Mouse (Mus musculus): ENCODE data around the gene Spop. TPM values are rescaled to one million over a fixed set of nuclear protein-coding genes. Genes with fewer than 3 reads are reported as not detected.
"Not testable (repeated sequence)": the region's sequence is repeated elsewhere in the genome, so short reads cannot be mapped to it uniquely, and the experiment has no call there.

The Spop gene
- polyA plus RNA-seq, 1 experiment from 2014 or later: 135 TPM

DNA sequence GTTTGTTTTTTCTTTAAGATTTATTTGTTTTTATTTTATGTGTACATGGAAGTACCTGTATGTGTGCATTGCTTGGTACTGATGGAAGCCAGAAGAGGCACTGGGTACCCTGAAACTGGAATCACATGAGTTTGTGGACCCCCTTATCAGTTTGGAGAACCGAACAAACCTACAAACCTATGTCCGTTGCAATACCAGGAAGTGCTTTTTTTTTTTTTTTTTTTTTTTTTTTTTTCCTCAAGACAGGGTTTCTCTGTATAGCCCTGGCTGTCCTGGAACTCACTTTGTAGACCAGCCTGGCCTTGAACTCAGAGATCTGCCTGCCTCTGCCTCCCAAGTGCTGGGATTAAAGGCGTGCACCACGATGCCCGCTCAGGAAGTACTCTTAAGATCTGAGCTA is 7.5 kb upstream of the Spop start:
- WGBS: 93% methylated on average over 5 of the region's 5 CpGs

DNA sequence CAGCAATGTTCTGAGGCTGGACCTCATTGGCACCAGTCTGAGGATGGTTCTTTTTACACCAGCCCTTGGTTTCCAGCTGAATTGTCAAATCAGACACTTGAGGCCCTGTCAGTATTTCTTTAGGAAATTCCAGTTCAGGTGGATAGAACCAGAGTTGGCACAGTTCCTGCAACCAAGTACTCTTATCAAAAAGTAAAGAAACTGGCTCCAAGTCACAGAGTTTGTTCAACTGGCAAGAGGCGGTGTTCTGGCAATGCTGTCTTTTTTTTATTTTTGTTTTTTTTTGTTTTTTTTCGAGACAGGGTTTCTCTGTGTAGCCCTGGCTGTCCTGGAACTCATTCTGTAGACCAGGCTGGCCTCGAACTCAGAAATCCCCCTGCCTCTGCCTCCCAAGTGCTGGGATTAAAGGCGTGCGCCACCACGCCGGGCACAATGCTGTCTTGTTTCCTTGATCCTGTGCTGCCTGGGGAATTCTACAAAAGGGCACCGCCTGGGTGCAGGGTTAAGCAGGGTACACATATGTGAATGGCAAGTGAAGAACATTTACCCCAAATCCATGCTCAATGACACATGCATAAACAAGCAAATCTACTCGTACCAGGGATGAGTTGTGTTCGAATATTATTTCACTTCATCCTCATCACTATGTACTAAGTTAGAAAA is 4.3 kb upstream of the Spop start:
- H3K4me3 ChIP-seq: no peak overlapping the region
- 90% methylated on average over 10 of the region's 10 CpGs for WGBS
- DNase-seq (ENCODE audit: low spot score): no peak
- no peak overlapping the region for H3K27ac ChIP-seq (replicated peaks)
- peaks cover 10% of the 10 kb centered on the region; the same call in 1 of the 2 replicates for H3K4me1 ChIP-seq
- H3K27me3 ChIP-seq (replicated peaks; ENCODE audit: low read depth, poor library complexity, severe bottlenecking): peaks cover 13% of the 10 kb centered on the region
- no peaks in the 10 kb centered on the region for H3K9me3 ChIP-seq
- no peaks in the 10 kb centered on the region for H3K36me3 ChIP-seq (replicated peaks)

More for the DNA sequence above, 7.5 kb upstream of the Spop start:
- not testable (repeated sequence) for H3K27me3 ChIP-seq (replicated peaks; ENCODE audit: low read depth, poor library complexity, severe bottlenecking); H3K9me3 ChIP-seq; H3K36me3 ChIP-seq (replicated peaks); DNase-seq (ENCODE audit: low spot score); H3K4me3 ChIP-seq; H3K27ac ChIP-seq (replicated peaks)
- H3K4me1 ChIP-seq: peaks cover 28% of the 10 kb centered on the region

DNA sequence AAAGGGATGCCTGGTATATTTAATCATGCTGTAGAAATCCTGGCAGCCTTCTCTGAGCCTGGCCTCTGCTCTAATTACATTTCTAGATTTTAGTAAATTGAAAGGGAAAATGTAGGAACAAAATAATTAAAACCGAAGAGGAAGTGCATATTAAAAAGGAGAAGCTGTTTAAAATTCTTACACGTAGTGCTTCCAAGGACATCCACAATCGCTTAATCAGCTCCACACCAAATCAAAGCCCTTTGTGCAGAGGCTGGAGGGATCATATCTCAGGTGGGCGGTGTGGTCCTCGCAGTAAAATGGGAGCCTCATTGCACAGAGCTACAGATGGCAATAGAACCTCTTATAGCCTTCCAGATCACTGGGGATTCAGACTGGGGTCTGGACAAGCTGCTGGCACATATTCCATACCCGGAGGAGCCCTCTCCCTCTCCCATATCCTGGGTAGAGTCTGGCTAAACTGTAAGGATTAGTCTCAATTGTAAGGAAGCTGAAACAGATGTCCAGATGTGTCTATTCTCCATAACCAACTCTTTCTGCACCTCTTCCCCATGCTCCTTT is 2.3 kb upstream of the Spop start:
- H3K27me3 ChIP-seq (replicated peaks; ENCODE audit: low read depth, poor library complexity, severe bottlenecking): peaks cover 13% of the 10 kb centered on the region
- no peak overlapping the region for H3K4me3 ChIP-seq
- no peaks in the 10 kb centered on the region for H3K9me3 ChIP-seq
- peaks cover 25% of the 10 kb centered on the region for H3K4me1 ChIP-seq
- 62% methylated on average over 6 of the region's 6 CpGs for WGBS
- H3K27ac ChIP-seq (replicated peaks): no peak overlapping the region
- DNase-seq (ENCODE audit: low spot score): no peak
- no peaks in the 10 kb centered on the region for H3K36me3 ChIP-seq (replicated peaks)

DNA sequence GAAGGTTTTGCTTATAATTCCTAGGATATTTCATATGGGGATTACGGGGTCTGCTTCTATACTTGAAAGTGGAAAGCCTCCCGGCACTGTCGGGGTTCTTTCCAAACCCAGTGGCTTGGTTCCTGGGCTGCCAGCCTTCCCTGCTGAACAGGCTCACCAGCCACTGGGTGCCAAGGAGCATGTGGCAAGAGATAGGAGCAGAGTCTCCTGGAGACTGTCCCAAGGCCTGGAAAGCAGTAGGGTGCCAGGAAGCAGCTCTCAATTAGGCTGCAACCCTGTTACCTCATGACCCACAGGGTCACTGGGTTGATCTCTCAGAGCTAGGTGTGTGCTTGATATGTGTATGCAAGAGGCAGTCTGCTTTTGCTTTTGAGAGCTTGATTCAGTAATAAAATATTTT is 1.3 kb upstream of the Spop start:
- peaks cover 25% of the 10 kb centered on the region for H3K4me1 ChIP-seq
- H3K36me3 ChIP-seq (replicated peaks): no peaks in the 10 kb centered on the region
- H3K9me3 ChIP-seq: no peaks in the 10 kb centered on the region
- no peak overlapping the region for H3K4me3 ChIP-seq
- peaks cover 13% of the 10 kb centered on the region for H3K27me3 ChIP-seq (replicated peaks; ENCODE audit: low read depth, poor library complexity, severe bottlenecking)
- H3K27ac ChIP-seq (replicated peaks): no peak overlapping the region
- no peak for DNase-seq (ENCODE audit: low spot score)
- 85% methylated on average over 3 of the region's 3 CpGs for WGBS

DNA sequence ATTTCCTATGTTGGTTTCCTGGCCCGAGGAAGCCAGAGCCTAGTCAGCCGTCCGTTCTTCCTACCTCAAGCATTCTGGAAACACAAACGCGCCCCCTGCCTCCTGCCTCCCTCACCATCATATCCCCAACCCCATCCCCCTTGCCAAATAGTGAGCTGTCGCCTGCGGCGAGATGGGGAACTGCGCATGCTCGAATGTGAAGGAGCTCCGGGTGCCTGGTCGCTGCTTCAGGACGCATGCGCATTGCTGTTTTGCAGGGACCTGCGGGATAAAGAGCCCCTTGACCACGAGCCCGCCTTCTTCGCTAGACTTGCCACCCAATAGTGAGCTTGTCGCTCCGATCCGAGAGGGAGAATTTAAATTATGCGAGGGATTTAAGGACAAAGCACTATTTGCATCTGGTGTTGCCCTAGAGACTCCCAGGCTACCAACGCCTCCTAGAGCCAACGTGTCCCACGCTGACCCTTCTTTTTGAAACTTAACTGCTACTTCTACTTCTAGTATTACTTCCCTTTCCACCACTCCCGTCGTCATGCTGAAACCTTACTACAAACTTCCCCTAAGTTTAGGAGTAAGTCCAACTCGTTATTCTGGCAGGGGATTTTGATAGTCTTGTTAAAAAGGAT is 769 bp downstream of the Spop start:
- peaks cover 13% of the 10 kb centered on the region for H3K27me3 ChIP-seq (replicated peaks; ENCODE audit: low read depth, poor library complexity, severe bottlenecking)
- peak overlapping the region; percentile 90 for H3K27ac ChIP-seq (replicated peaks)
- under 1% methylated on average over 28 of the region's 28 CpGs for WGBS
- no peaks in the 10 kb centered on the region for H3K9me3 ChIP-seq
- peaks cover 25% of the 10 kb centered on the region for H3K4me1 ChIP-seq
- peaks cover 16% of the 10 kb centered on the region for H3K36me3 ChIP-seq (replicated peaks)
- peak overlapping the region; percentile 73 for H3K4me3 ChIP-seq
- peak; percentile 99 for DNase-seq (ENCODE audit: low spot score)

DNA sequence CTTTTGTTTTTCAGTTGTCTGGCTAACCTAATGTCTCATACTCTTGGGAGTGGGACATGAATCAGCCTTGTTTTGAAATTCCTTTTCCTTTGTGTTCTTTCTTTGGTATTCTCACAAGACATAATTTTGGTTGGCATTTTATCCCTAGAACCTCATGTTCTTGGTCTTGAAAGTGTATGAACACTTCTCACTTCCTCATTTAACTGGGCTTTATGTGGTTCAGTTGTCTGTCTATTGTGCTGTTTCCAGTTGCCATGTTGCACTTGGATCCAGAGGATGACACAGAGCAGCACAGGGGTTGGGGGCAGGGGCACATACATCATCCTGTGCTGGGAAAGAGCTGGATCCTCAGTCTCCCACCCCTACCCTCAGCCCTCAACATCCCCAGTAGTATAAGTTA is 2.1 kb downstream of the Spop start:
- H3K4me1 ChIP-seq: peaks cover 25% of the 10 kb centered on the region
- H3K27me3 ChIP-seq (replicated peaks; ENCODE audit: low read depth, poor library complexity, severe bottlenecking): peaks cover 13% of the 10 kb centered on the region
- H3K9me3 ChIP-seq: no peaks in the 10 kb centered on the region
- DNase-seq (ENCODE audit: low spot score): no peak
- H3K4me3 ChIP-seq: peak overlapping the region; percentile 73
- peaks cover 21% of the 10 kb centered on the region for H3K36me3 ChIP-seq (replicated peaks)
- H3K27ac ChIP-seq (replicated peaks): peak overlapping the region; percentile 90

DNA sequence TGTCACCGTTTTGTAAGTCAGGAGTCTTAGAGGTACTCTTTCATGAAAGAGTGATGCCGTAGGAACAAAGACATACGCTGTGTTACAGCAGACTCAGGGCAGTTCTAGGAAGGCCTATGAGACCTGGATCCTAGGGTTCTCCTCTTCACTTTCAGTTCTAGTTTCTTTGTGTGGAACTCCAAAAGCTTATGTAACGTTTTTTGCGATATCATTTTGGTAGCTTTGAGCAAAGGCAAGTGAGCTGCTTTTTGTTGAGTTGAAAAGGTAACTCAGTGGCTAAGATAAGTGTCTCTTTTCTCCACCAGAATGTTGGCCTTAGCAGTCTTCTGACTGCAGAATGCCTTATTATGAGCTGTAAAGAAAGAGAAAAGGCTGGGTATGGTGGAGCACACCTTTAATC is 3.5 kb downstream of the Spop start:
- WGBS: 93% methylated on average over 5 of the region's 5 CpGs
- peaks cover 14% of the 10 kb centered on the region for H3K4me1 ChIP-seq
- no peaks in the 10 kb centered on the region for H3K9me3 ChIP-seq
- no peak for DNase-seq (ENCODE audit: low spot score)
- no peak overlapping the region for H3K27ac ChIP-seq (replicated peaks)
- H3K27me3 ChIP-seq (replicated peaks; ENCODE audit: low read depth, poor library complexity, severe bottlenecking): peaks cover 11% of the 10 kb centered on the region
- H3K36me3 ChIP-seq (replicated peaks): peaks cover 25% of the 10 kb centered on the region
- H3K4me3 ChIP-seq: no peak overlapping the region

DNA sequence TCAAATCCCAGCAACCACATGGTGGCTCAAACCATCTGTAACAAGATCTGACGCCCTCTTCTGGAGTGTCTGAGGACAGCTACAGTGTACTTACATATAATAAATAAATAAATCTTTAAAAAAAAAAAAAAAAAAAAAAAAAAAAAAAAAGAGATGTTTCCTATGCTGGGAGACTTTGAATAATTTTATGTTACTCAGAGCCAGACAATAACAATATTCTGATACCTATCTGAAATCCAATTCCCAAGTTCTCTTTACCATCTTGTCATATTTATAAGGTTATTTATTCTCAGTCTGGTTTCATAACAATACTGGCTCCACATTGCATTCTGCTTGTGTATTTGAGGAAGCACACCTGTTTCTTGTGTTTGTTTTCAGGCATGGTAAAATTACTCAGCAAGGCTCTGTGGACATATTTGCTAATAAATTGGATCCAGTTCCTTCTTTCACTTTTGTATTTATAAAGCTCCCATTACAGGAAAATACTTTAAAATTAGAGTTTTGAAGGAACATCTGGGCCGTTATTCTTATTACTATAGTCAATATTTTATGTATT is 7.1 kb downstream of the Spop start:
- H3K36me3 ChIP-seq (replicated peaks): peaks cover 30% of the 10 kb centered on the region
- peaks cover 5% of the 10 kb centered on the region for H3K4me1 ChIP-seq
- WGBS: 78% methylated on average over 2 of the region's 2 CpGs
- H3K27ac ChIP-seq (replicated peaks): no peak overlapping the region
- H3K9me3 ChIP-seq: no peaks in the 10 kb centered on the region
- DNase-seq (ENCODE audit: low spot score): no peak
- H3K27me3 ChIP-seq (replicated peaks; ENCODE audit: low read depth, poor library complexity, severe bottlenecking): no peaks in the 10 kb centered on the region
- no peak overlapping the region for H3K4me3 ChIP-seq

DNA sequence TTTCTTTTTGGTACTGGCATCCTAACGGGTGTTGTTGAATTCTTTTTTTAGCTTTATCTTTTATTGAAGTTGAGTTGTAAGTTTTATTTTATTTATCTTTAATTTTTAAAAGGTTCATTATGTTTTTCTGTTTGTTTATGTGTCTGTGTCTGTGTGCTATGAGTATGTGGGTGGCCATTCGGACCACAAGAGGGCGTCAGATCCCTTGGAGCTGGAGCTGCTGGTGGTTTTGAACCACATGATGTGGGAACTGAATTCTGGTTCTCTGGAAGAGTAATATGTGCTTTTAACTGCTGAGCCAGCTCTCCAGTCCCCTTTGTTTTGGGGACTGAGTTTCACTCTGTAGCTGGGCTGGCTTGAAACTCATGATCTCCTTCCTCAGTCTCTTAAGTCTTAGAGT is 9.6 kb downstream of the Spop start:
- DNase-seq (ENCODE audit: low spot score): no peak
- Histone ChIP-seq H3K36me3 (replicated peaks) (peaks cover 25% of the 10 kb centered on the region), H3K4me3 (no peak overlapping the region), H3K27me3 (replicated peaks; ENCODE audit: low read depth, poor library complexity, severe bottlenecking) (no peaks in the 10 kb centered on the region), H3K27ac (replicated peaks) (no peak overlapping the region), H3K4me1 (no peaks in the 10 kb centered on the region), H3K9me3 (no peaks in the 10 kb centered on the region)
- WGBS: 84% methylated on average over 3 of the region's 3 CpGs

DNA sequence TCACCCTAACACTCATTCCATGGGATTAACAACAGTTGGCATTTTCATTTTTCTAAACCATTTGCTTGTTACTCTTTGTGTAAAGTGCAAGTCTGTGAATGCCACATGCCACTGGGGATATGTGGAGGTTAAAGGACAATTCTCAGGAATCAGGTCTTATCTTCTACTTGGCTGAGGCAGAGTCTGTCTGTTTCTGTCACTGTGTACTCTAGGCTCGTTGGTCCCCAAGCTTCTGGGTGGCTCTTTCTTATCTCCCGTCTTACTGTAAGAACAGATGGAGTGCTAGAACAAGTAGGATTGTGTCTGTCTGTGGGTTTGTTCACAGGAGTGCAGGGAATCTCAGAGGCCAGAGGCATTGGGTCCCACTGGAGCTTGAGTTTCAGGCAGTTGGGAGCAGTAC is 17.5 kb downstream of the Spop start:
- DNase-seq (ENCODE audit: low spot score): no peak
- 88% methylated on average over 2 of the region's 2 CpGs for WGBS
- Histone ChIP-seq H3K4me1 (0 out of 2 replicates have a peak, but pooled peaks cover 4% of the 10 kb centered on the region), H3K27me3 (replicated peaks; ENCODE audit: low read depth, poor library complexity, severe bottlenecking) (no peaks in the 10 kb centered on the region), H3K27ac (replicated peaks) (no peak overlapping the region), H3K4me3 (no peak overlapping the region), H3K9me3 (no peaks in the 10 kb centered on the region), H3K36me3 (replicated peaks) (0 out of 2 replicates have a peak, but pooled peaks cover 8% of the 10 kb centered on the region)

DNA sequence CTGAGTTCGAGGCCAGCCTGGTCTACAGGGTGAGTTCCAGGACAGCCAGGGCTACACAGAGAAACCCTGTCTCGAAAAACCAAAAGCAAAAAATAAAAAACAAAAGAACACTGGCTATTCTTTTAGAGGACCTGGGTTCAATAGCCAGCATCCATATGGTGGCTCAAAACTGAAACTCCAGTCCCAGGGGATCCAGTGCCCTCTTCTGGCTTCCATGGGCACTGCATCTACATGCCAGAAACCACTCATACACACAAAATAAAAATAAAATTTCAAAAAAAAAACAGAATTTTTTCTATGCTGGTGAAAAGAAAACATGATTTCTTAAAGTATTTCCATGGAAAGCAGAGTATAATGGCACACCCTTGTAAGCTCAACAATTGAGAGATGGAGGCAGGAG is 18.3 kb downstream of the Spop start:
- Histone ChIP-seq H3K36me3 (replicated peaks) (peaks cover 11% of the 10 kb centered on the region), H3K4me1 (0 out of 2 replicates have a peak, but pooled peaks cover 4% of the 10 kb centered on the region), H3K27me3 (replicated peaks; ENCODE audit: low read depth, poor library complexity, severe bottlenecking) (no peaks in the 10 kb centered on the region), H3K4me3 (no peak overlapping the region), H3K27ac (replicated peaks) (no peak overlapping the region), H3K9me3 (no peaks in the 10 kb centered on the region)
- DNase-seq (ENCODE audit: low spot score): peak; percentile 41
- 90% methylated on average over 2 of the region's 2 CpGs for WGBS

DNA sequence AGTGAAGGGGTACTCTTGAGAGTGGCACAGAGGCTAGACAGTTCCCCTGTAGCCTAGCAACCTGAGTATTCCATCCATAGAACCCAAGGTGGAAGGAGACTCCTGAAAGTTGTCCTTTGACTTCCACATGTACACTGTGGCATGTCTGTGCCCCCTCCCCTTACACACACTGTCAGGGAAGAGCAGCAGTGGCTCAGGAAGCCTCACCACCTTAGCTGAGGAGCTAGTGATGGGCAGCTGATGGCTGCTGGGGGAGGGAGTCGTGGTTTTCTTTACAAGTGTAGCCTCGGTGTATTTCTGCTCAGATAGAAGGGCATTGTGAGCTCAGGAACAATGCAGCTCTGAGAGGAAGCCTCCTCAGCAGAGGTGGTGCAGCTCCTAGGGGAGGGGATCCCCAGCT is 31.5 kb downstream of the Spop start:
- H3K27ac ChIP-seq (replicated peaks): no peak overlapping the region

More for the DNA sequence above, 31.5 kb downstream of the Spop start:
- Histone ChIP-seq H3K36me3 (replicated peaks) (peaks cover 12% of the 10 kb centered on the region; the same call in 1 of the 2 replicates), H3K27me3 (replicated peaks; ENCODE audit: low read depth, poor library complexity, severe bottlenecking) (no peaks in the 10 kb centered on the region), H3K4me1 (peaks cover 13% of the 10 kb centered on the region), H3K9me3 (no peaks in the 10 kb centered on the region), H3K4me3 (no peak overlapping the region)
- 13% methylated on average over 2 of the region's 2 CpGs for WGBS
- no peak for DNase-seq (ENCODE audit: low spot score)
